Mouse (Mus musculus) small intestine, adult 2 months (tissue): ENCODE measurements around the gene Epb41l2. TPM values are rescaled to one million over a fixed set of nuclear protein-coding genes. Genes with fewer than 3 reads are reported as not detected.

Experiments used
- H3K27ac ChIP-seq: fragments of 200-500 bp; 2 replicates; pipeline ENCODE4 v1.5.1; 2012; ENCODE audit warnings: low read depth, low read length, control low read depth, inconsistent platforms; ENCODE audit not compliant: insufficient read depth
- H3K27me3 ChIP-seq: fragments of 200-500 bp; 2 replicates; pipeline ENCODE4 v1.6.1; 2012; ENCODE audit warnings: mild to moderate bottlenecking, moderate library complexity, low read length, inconsistent platforms; ENCODE audit not compliant: control insufficient read depth, insufficient read depth
- H3K36me3 ChIP-seq: fragments of 200-500 bp; 2 replicates; pipeline ENCODE4 v1.6.1; 2012; ENCODE audit warnings: mild to moderate bottlenecking, low read length, control low read depth, inconsistent platforms; ENCODE audit not compliant: control insufficient read depth, insufficient read depth
- H3K4me1 ChIP-seq: fragments of 200-500 bp; 2 replicates; pipeline ENCODE4 v1.6.1; 2012; ENCODE audit warnings: low read length, inconsistent platforms, mixed read lengths; ENCODE audit not compliant: control insufficient read depth, insufficient read depth, insufficient read length
- H3K4me3 ChIP-seq: fragments of 200-500 bp; 2 replicates; pipeline ENCODE4 v1.5.1; 2012; ENCODE audit warnings: low read depth, mild to moderate bottlenecking, control low read depth, inconsistent platforms, low read length, moderate library complexity
- CTCF ChIP-seq: fragments of 200-500 bp; IDR thresholded peaks from 2 replicates; pipeline ENCODE4 v1.5.1; 2012; ENCODE audit warnings: low read depth, mild to moderate bottlenecking, control low read depth, inconsistent platforms, low read length, moderate library complexity, mixed read lengths; ENCODE audit not compliant: insufficient replicate concordance, insufficient read length; ENCODE audit errors: extremely low read depth
- POLR2A ChIP-seq: fragments of 200-500 bp; IDR thresholded peaks from 2 replicates; pipeline ENCODE4 v1.6.1; 2012; ENCODE audit warnings: low read depth, mild to moderate bottlenecking, control low read depth, inconsistent platforms, low read length, moderate library complexity
- WGBS: fragments of 180-500 bp; shearing (Covaris S2); methylation state at CpG from one replicate; pipeline ENCODE4 v1.1.7; 2018; 5-methylcytosine and 5-hydroxymethylcytosine counted together
- polyA plus RNA-seq: library from polyadenylated mRNA; depleted of rRNA; stranded (reverse); fragments of >200 nt; gene quantifications from 2 replicates; pipeline ENCODE4 v1.2.3, GENCODE M21; 2012

Epb41l2 gene
- polyA plus RNA-seq, 1 experiment = 18.2 TPM

DNA sequence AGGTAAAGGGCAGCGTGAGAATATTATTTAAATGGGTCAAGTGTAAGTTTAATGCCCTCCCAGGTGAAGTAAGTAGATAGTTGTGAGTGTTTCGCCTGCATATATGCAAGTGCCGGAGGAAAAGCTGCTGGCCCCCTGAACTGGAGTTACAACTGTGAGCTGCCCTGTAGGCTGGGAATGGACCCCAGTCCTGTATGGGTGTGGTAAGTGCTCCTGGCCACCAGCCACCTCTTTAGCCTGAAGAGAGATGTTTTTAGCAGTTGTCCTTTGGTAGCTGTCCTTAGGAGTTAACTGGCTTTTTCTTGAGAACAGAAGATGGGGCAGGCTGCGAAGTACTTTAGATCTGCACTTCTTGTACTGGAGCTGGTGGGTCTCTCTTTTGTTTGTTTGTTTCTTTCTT is 69.7 kb downstream of the Epb41l2 start:
- Histone ChIP-seq H3K27me3 (no peaks in the 10 kb centered on the region), H3K27ac (no peak overlapping the region), H3K36me3 (no peaks in the 10 kb centered on the region), H3K4me1 (peaks cover 33% of the 10 kb centered on the region; the same call in 1 of the 2 replicates), H3K4me3 (no peak overlapping the region)
- 68% methylated on average over 4 of the region's 4 CpGs for WGBS
- TF ChIP-seq CTCF (no peak), POLR2A (no peak)

DNA sequence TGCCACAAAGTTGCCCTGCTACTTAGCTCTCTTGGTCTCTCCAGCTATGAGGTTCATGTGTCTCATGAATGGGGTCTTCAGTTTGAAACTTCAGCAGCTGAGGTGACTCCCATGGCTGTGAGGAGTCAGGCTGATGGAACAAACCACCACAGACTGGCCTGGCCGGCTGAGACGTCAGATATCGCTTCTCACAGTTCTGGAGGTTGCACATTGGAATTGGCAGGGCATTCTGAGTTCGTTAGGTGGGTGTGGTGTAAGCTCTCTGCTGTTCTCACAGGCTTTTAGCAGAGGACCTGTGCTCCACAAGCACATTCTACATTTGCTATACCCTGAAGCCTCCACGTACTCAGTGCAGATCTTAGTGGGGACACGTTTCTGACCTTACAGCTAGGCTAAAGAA is 71.3 kb downstream of the Epb41l2 start:
- Histone ChIP-seq H3K27me3 (no peaks in the 10 kb centered on the region), H3K4me3 (no peak overlapping the region), H3K36me3 (no peaks in the 10 kb centered on the region), H3K27ac (peak overlapping the region; percentile 65), H3K4me1 (peaks cover 39% of the 10 kb centered on the region; the same call in 1 of the 2 replicates)
- TF ChIP-seq POLR2A (no peak), CTCF (no peak)
- 25% methylated on average over 6 of the region's 6 CpGs for WGBS

DNA sequence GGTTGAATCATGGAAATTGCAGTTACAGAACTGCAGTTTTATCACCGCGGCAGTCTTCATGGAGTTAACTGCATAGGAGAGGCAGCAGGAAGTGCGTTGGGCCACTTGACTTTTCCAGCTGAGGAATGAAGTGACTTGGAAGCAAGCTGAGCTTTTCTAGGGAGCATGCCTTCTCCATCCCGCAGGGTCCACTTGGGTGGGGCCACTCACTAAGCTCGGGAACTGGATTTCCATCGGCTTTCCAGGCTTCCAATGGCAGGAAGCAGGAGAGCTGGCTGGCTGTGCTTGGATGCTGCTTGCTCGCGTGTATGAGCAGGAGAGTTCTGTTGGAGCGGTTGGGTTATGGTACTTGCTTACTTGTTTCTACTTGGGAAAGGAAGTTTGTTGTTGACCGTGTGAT is 72.8 kb downstream of the Epb41l2 start:
- TF ChIP-seq CTCF (no peak), POLR2A (no peak)
- H3K4me1 ChIP-seq = peaks cover 29% of the 10 kb centered on the region; the same call in 1 of the 2 replicates
- 56% methylated on average over 10 of the region's 10 CpGs for WGBS
- H3K27ac ChIP-seq = peak overlapping the region; percentile 78
- no peaks in the 10 kb centered on the region for H3K27me3 ChIP-seq
- no peaks in the 10 kb centered on the region for H3K36me3 ChIP-seq
- peak overlapping the region; percentile 41 for H3K4me3 ChIP-seq

GRCm38 (mm10) chr10:25432938-25433337 is 73.3 kb downstream of the Epb41l2 start:
- no peak for TF ChIP-seq POLR2A
- Histone ChIP-seq H3K4me1 (peaks cover 24% of the 10 kb centered on the region; the same call in 1 of the 2 replicates), H3K4me3 (peak overlapping the region; percentile 41), H3K27ac (peak overlapping the region; percentile 78), H3K27me3 (no peaks in the 10 kb centered on the region), H3K36me3 (no peaks in the 10 kb centered on the region)
- WGBS = 63% methylated on average over 5 of the region's 5 CpGs

GRCm38 (mm10) chr10:25433524-25433923 is 73.9 kb downstream of the Epb41l2 start:
- peak overlapping the region; percentile 21; the same call in 1 of the 2 replicates for H3K27ac ChIP-seq
- WGBS = 55% methylated on average over 3 of the region's 3 CpGs
- peaks cover 22% of the 10 kb centered on the region; the same call in 1 of the 2 replicates for H3K4me1 ChIP-seq
- TF ChIP-seq POLR2A (no peak), CTCF (no peak)
- no peaks in the 10 kb centered on the region for H3K36me3 ChIP-seq
- H3K27me3 ChIP-seq = no peaks in the 10 kb centered on the region
- no peak overlapping the region for H3K4me3 ChIP-seq

DNA sequence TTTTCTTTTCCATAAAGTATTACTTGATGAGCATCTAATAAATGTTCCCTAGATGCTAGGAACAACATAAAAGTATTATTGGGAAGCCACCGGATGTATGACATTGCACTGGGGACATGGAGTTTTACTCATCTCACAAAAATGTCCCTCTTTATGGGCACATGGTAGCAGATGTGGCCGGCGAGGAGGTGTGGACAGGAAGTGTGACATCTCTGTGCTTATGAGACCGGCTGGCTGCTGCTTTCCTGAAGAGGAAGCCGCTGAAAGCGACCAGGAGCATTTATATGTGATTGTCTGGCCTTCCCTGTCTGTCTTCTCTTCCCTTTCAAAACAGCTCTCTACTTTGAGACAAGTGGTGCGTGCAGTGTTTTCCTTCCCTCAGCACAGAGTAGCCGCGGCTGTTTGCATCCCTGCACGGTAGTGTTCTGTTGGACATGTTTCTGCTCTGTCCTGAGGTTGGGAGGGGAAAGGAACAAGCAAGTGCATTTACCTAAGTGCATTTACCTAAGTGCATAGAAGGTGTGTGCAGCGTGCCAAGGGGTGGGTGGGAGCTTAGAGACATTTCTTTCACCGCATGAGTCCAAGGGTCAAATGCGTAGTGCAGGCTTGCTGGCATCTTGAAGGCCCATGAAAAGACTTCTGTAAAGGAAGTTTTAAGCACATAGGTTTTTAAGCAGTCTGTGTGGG is 74.9 kb downstream of the Epb41l2 start:
- TF ChIP-seq POLR2A (no peak), CTCF (no peak)
- 13% methylated on average over 13 of the region's 13 CpGs for WGBS
- Histone ChIP-seq H3K36me3 (no peaks in the 10 kb centered on the region), H3K4me1 (peaks cover 17% of the 10 kb centered on the region; the same call in 1 of the 2 replicates), H3K27me3 (no peaks in the 10 kb centered on the region), H3K4me3 (peak overlapping the region; percentile 11), H3K27ac (peak overlapping the region; percentile 65)

GRCm38 (mm10) chr10:25436703-25437401 is 77.3 kb downstream of the Epb41l2 start:
- H3K4me3 ChIP-seq = no peak overlapping the region
- no peak overlapping the region for H3K27ac ChIP-seq
- 86% methylated on average over 6 of the region's 6 CpGs for WGBS
- peaks cover 4% of the 10 kb centered on the region; the same call in 1 of the 2 replicates for H3K36me3 ChIP-seq
- TF ChIP-seq CTCF (no peak), POLR2A (no peak)
- no peaks in the 10 kb centered on the region for H3K27me3 ChIP-seq
- H3K4me1 ChIP-seq = peaks cover 16% of the 10 kb centered on the region; the same call in 1 of the 2 replicates
